ENCODE assay signal across 11 mouse cellular contexts in the genomic region with DNA sequence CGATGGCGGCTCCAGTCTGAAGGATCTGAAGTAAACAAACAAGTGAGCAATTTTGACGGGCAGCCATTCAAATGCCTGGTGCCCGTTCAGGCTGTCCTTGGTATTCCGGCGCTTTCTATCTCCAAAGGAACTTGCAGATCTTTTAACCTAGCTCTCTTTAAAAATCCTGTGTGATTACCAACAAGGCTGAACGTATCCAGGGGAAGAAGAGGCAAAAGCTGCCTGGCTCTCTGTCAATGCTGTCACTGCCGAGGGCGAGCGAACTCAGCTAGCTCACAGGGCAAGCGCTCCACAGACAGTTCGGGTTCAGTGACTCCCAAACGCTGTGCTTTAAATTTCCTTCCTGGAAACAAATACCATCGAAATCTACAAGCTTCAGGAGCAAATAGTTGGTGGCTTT.
DNase-seq lines count a peak whose midpoint lies in the region; ATAC-seq and TF ChIP-seq lines count a peak whose summit lies in the region.
"Had no signal": no experiment of that assay in that cellular context is flagged by ENCODE, and none has a peak within 500 bp of the region (broad histone marks: within the 10 kb centered on the region; RNA-seq: fewer than 3 reads in every experiment).

No protein-coding gene starts in this region.

- ATAC-seq in intestine, embryonic 16.5 days, result no peak
- ATAC-seq in intestine, postnatal 0 days, result no peak
- ATAC-seq in kidney, embryonic 15.5 days (replicated peaks; ENCODE audit: low FRiP score), result no peak
- ATAC-seq: forebrain, postnatal 0 days had no signal

- no peaks in the 10 kb centered on the region for H3K27me3 ChIP-seq in intestine, embryonic 16.5 days (replicated peaks; ENCODE audit: control insufficient read depth, insufficient read depth, low read length)
- H3K27me3 ChIP-seq in intestine, postnatal 0 days (replicated peaks; ENCODE audit: control insufficient read depth, insufficient read depth, low read length), result no peaks in the 10 kb centered on the region
- H3K27me3 ChIP-seq in kidney, embryonic 15.5 days, result no peaks in the 10 kb centered on the region
- H3K27me3 ChIP-seq: embryonic facial prominence, embryonic 13.5 days had no signal

- H3K9me3 ChIP-seq in intestine, embryonic 16.5 days (ENCODE audit: control insufficient read depth, low read length), result no peaks in the 10 kb centered on the region
- H3K9me3 ChIP-seq in intestine, postnatal 0 days (ENCODE audit: control insufficient read depth), result no peaks in the 10 kb centered on the region
- H3K9me3 ChIP-seq in kidney, embryonic 15.5 days (replicated peaks), result no peaks in the 10 kb centered on the region
- H3K9me3 ChIP-seq: embryonic facial prominence, embryonic 13.5 days had no signal

- no peak for TF ChIP-seq CTCF in intestine, postnatal 0 days (IDR thresholded peaks at IDR 0.05; ENCODE audit: low read depth)

- peak overlapping the region; percentile 43 for H3K27ac ChIP-seq in intestine, embryonic 16.5 days (ENCODE audit: low read length)
- no peak overlapping the region for H3K27ac ChIP-seq in intestine, postnatal 0 days (ENCODE audit: low read depth, low read length)
- peak overlapping the region; percentile 48 for H3K27ac ChIP-seq in kidney, embryonic 15.5 days
- H3K27ac ChIP-seq: embryonic facial prominence, embryonic 13.5 days had no signal

- H3K9ac ChIP-seq in intestine, embryonic 16.5 days (ENCODE audit: low read depth, low read length), result no peak overlapping the region
- no peak overlapping the region for H3K9ac ChIP-seq in intestine, postnatal 0 days (ENCODE audit: low read depth, low read length)
- H3K9ac ChIP-seq in kidney, embryonic 15.5 days, result no peak overlapping the region
- H3K9ac ChIP-seq: embryonic facial prominence, embryonic 13.5 days; forebrain, postnatal 0 days had no signal

- H3K4me3 ChIP-seq in intestine, embryonic 16.5 days (ENCODE audit: low read length), result no peak overlapping the region
- no peak overlapping the region for H3K4me3 ChIP-seq in intestine, postnatal 0 days (ENCODE audit: low read depth, low read length)
- H3K4me3 ChIP-seq in kidney, embryonic 15.5 days (replicated peaks), result no peak overlapping the region
- H3K4me3 ChIP-seq: embryonic facial prominence, embryonic 13.5 days had no signal

- H3K4me2 ChIP-seq in intestine, embryonic 16.5 days (ENCODE audit: low read depth, low read length), result no peak overlapping the region
- no peak overlapping the region for H3K4me2 ChIP-seq in intestine, postnatal 0 days (replicated peaks; ENCODE audit: low read depth)
- peak overlapping the region; percentile 35 for H3K4me2 ChIP-seq in kidney, embryonic 15.5 days
- H3K4me2 ChIP-seq: embryonic facial prominence, embryonic 13.5 days had no signal

- DNase-seq in spleen, postnatal 36 days (ENCODE audit: low spot score in 2 of 2), result peak; percentile 42 to 50
- no peak for DNase-seq in spleen, postnatal 10 days (ENCODE audit: low spot score in 2 of 2)
- DNase-seq in adrenal gland, postnatal 14 days, result no peak
- no peak for DNase-seq in thymus, postnatal 36 days
- DNase-seq: cerebellum, adult 9-11 months; forebrain, postnatal 0 days; thymus, postnatal 25 days had no signal

- 0 out of 2 replicates have a peak, but pooled peaks cover 4% of the 10 kb centered on the region for H3K36me3 ChIP-seq in intestine, embryonic 16.5 days (ENCODE audit: control insufficient read depth, insufficient read depth, low read length)
- H3K36me3 ChIP-seq in intestine, postnatal 0 days (ENCODE audit: control insufficient read depth, insufficient read depth), result peaks cover 10% of the 10 kb centered on the region; the same call in 1 of the 2 replicates
- peaks cover 17% of the 10 kb centered on the region for H3K36me3 ChIP-seq in kidney, embryonic 15.5 days

- peaks cover 40% of the 10 kb centered on the region for H3K4me1 ChIP-seq in intestine, embryonic 16.5 days (ENCODE audit: control insufficient read depth, insufficient read depth, low read length)
- H3K4me1 ChIP-seq in intestine, postnatal 0 days (replicated peaks; ENCODE audit: control insufficient read depth, insufficient read depth, low read length), result peaks cover 24% of the 10 kb centered on the region
- H3K4me1 ChIP-seq in kidney, embryonic 15.5 days, result peaks cover 65% of the 10 kb centered on the region

- whole genome bisulfite sequencing in intestine, embryonic 16.5 days, result 63% methylated on average over 14 of the region's 14 CpGs
- WGBS in intestine, postnatal 0 days, result 58% methylated on average over 14 of the region's 14 CpGs
- 53% methylated on average over 14 of the region's 14 CpGs for WGBS in kidney, embryonic 15.5 days

Comparison
In these comparisons a context has a peak if more than half of its experiments do, and no peak if none do; other contexts are left out.
1. DNase-seq: peak in spleen, postnatal 36 days (2 of 2); none in spleen, postnatal 10 days (0 of 2), adrenal gland, postnatal 14 days (single experiment) and thymus, postnatal 36 days (0 of 2).